Mouse (Mus musculus): ENCODE results near the gene Arhgap21.

GRCm38 (mm10) chr2:21010219-21010618, 41.5 kb upstream of the Arhgap21 start:
- TF ChIP-seq EP300 (IDR thresholded peaks at IDR 0.05; ENCODE audit: low read depth) (no peak), CTCF (IDR thresholded peaks at IDR 0.05; ENCODE audit: low read depth) (no peak)
